Mouse (Mus musculus): Measurements from ENCODE around the gene Rps11.

GRCm38 (mm10) chr7:45135370-45135769 is 11.1 kb upstream of the Rps11 start:
- no peak for TF ChIP-seq CTCF (conservative IDR thresholded peaks at IDR 0.05; ENCODE audit: low read length)
- no peak for TF ChIP-seq POU5F1 (IDR thresholded peaks at IDR 0.05; ENCODE audit: borderline replicate concordance, low read length)
